Mouse (Mus musculus) urinary bladder, adult 18-20 months (tissue): ENCODE measurements around the gene Fads3.

Source experiments
- DNase-seq, 2 experiments: peaks; one replicate each; pipeline ENCODE4 v3.0.0; 2022; ENCODE audit warnings: low spot score in 2 of 2, mixed read lengths in 2 of 2

The Fads3 gene

GRCm38 (mm10) chr19:10041388-10042148 is at the start of gene Fads3:
Gene Fads3, plus strand, starts transcription at chr19:10041569.
- peak; percentile 41 to 82 for DNase-seq

- DNase-seq, result no peak
Observed at GRCm38 (mm10) chr19:9992011-9992958, 49.1 kb upstream of the Fads3 start.

DNA sequence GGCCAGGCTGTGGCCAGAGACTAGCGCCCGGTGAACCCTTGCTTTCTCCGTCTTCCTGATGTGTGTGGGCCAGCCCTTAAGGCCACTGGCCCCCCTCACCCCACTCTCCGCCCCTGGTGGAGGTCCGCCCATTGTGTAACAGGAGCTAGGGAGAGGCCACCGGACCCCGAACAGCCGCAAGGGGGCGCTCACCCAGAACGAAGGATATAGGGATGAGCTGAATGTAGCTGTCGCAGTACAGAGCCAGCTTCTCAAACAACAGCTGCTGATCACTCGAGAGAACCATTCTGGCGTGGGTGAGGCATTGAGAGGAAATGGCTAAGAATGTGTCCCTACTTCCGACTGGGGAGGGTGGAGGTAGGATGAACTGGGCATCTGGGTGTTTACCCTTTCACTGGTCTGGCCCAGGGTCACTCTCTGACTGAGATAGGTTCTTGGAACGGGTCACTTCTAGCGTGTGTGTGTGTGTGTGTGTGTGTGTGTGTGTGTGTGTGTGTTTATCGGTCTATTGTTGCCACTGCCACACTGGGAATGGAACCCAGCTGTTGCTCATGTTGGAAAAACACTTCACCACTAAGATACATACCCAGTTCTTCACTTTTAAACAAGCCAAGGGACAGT is 48.2 kb upstream of the Fads3 start:
- peak; percentile 80 to 87 for DNase-seq

DNA sequence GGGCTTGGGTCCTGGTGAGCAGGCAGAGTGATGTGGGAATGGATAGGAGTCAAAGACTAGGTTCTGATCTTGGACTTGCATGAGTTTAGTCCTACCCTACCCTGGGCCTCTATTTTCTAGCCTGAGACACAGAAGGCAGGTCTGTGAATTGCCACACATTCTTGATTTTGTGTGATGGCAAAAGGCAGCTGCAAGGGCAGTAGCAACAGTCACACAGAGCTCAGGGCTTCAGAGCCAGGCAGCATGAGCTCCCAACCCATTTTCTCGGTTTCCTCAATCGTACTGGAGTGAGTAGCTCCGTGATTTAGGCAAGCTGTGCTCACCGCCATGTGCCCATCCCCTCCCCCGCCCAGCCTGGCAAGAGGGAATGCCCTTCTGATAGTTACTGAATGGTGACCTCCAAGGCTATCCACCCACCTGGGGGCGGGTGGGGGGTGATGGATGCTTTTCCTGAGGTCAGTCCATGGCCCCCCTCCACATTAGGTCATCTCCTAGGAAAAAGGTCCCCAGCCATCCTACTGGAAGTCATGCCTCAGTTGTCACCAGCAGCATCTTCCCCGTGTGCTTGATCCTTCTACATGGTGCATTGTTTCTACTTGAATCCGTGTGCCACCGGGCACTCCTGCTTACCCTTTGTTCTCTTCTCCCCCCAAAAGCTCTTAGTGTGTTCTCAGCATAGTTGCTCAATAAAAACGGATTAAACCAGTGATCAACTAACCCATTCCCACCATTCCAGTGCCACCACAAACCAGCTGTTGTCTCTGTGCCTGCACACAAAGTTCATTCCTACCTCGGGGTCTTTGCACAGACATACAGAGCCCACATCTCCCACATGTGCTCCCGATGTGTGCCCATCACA is 43.9 kb upstream of the Fads3 start:
- no peak for DNase-seq

- DNase-seq, result no peak
Observed at GRCm38 (mm10) chr19:9998063-9998416, 43.3 kb upstream of the Fads3 start.

DNA sequence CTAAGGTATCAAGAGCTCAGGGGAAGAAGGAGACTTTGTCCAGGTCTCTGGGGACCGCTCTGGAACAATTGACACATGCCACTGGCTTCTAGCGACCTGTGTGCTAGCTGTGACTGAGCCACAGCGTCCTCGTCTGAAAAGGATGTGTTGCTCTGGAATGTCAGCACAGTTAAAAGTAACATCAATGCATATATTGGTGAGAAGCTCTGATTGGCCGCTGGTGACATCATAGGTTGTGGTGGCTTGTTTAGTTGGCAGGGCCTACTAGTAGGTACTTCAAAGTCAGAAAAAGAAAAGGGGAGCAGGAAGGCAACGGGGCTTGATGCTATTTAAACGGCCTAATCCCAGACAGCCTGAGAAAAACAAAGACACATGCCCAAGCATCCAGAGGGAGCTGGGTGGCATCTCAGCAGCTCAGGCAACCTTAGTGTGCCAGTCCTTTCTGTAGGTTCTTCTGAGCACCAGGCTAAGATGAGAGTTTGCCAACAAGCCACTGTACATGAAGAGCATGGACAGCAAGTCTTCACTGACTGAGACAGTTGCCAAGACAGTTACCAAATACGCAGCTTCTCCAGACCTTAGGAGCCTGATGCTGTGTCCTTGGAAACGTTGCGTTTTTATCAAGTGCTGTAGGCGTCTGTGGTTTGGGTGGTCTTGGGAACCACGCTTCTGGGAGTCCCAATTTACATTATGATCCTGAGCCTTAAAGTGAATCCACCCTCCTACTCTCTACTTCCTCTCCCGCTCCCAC is 42.5 kb upstream of the Fads3 start:
- no peak for DNase-seq

DNA sequence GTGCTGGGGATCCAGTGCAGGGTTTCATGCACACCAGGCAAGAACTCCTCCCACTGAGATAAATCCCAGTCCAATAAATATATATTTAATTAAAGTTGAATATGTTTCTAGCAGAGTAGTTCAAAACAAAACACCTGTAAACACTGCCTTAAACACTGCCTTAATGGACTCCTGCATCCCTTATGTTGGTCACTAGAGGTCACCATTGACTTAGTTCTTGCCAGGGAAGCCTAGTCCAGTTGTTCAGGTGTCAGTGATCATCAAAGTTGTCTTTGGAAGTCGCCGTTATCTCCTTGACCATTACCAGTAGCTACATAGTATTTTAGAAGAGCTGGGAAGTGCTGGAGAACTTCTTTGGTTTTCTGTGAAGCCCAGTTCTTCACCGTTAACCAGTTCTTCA is 41.0 kb upstream of the Fads3 start:
- no peak for DNase-seq

DNA sequence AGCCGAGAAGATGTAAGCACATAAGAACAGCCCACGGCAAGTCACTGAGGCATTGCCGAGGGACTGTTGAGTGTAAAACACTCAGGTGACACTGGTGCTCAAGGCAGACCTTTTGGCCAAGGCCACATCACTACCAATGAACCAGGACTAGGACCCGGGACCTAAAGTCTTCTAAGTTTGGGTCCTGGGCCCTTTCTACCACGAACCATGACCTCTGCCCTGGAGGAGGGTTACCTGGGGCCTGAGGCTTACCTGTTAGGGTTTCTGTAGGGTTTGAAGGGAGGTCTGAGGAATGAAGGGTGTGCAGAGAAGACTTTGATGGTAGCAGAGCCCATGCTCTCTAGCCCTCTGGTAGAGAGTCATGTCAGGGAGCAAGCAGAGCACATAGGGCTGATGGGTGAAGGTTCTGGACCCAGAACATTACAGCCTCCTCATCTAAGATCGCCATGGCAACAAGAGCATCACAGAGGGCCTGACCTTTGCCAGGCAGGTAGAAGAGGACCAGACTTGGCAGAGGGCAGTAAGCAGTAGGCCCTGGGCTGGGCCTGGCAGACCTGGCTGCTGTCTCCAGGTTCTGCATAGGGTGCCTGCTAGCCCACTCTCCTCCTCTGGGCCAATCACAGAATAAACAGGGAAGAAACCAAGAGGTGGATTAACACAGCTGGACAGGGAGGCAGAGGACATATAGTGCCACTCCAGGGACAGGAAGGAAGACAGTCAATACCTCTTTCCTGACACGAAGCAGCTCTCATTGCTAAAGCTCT is 40.0 kb upstream of the Fads3 start, which contains the start of the genes Best1 and Rab3il1:
Gene Best1, minus strand, starts transcription at position 428 of the 764 bp plus-strand sequence.
Gene Rab3il1, plus strand, starts transcription at position 464 of the 764 bp plus-strand sequence.
- no peak for DNase-seq

DNA sequence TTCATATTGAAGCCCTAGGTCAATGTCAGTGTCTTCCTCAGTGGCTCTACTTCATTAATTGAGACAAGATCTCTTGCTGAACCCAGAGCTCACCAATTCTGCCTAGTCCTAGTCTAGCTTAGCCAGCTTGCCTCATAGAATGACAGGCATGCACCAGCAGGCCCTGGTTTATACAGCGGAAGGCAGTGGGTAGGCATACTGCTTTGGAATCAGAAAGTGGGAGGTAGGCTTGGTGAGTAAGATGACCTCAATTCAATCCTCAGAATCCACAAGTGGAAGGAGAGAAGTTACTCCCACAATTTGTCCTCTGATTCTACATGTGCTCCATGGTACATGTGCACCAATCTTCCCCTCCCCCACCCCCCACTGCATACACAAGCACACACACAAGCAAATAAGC is 37.7 kb upstream of the Fads3 start:
- no peak for DNase-seq

- no peak for DNase-seq
Observed at GRCm38 (mm10) chr19:10011408-10011807, 30.0 kb upstream of the Fads3 start.

- DNase-seq, result peak in 1 of 2 experiments; percentile 70
Observed at GRCm38 (mm10) chr19:10012827-10013278, 28.5 kb upstream of the Fads3 start.

GRCm38 (mm10) chr19:10013348-10013747 is 28.0 kb upstream of the Fads3 start:
- DNase-seq, result no peak

- no peak for DNase-seq
Observed at GRCm38 (mm10) chr19:10013913-10014312, 27.5 kb upstream of the Fads3 start.

- no peak for DNase-seq
Observed at GRCm38 (mm10) chr19:10014824-10015223, 26.5 kb upstream of the Fads3 start.

- no peak for DNase-seq
Observed at GRCm38 (mm10) chr19:10015442-10015841, 25.9 kb upstream of the Fads3 start.

DNA sequence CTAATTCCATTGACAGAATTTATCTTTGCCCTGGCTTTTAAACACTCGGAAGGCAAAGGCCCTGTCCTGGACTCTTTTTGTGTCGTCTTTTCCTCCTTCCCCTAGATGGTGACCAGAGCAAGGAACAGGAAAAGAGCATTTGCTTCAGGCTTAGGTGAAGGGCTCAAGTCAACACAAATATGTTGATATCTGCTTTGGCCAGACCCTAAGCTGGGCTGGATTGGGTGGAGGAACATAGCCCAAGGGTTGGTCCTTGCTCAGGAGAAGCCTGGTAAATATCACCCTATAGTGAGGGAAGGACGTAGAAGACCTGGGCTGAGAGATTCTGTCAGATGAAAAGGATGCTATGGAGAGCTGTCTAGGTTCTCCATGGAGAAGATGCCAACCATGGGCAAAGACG is 25.2 kb upstream of the Fads3 start:
- no peak for DNase-seq

DNA sequence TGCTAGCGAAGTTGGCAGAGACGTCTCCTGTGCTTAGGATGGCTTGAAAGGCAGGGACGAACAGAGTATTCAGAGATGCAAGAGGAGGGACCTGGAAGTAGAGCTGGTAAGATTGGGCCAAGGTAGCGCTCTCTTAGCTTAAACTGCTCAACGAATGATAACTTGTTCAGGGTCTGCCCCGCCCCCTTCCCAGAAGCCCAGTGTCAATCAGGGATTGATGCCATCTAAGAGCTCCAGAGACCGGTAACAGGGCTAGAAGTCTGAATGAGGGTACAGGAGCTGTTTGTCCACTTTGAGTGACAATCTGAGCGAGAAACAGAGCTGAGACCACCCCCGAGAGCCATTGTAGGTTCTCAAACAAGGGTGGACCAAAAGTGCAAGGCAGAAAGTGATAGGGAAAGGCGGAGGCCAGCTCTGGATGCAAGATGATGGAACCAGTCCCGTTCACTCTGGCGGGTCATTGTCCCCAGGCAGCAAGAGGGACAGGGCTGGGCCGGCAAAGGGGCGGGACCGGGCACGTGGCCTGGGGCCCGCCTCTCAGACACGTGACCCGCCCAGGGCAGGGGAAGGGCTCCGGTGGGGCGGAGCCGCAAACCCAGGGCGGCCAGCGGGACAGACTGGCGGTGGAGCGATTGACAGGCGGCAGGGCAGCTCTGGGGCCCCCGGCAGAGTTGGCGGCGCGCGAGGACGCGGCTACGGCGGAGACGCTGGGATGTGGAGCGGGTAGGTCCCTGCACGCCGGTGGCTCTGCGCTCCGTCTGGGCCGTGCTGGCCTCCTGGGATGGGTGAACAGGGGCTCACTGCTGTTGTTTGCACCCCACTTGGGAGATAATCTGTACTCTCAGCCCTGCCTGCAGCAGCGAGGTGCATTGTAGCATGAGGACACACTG is 23.5 kb upstream of the Fads3 start:
- peak; percentile 83 to 90 for DNase-seq

- DNase-seq, result no peak
Observed at GRCm38 (mm10) chr19:10018527-10018818, 22.9 kb upstream of the Fads3 start.
